Mouse (Mus musculus) mammary gland, adult 2 months (tissue): Measurements from ENCODE around the gene Ankrd1. TPM values are rescaled to one million over a fixed set of nuclear protein-coding genes. Genes with fewer than 3 reads are reported as not detected.

Experiments used
- polyA plus RNA-seq: library from polyadenylated mRNA; depleted of rRNA; stranded (reverse); fragments of >200 nt; gene quantifications from 2 replicates; pipeline ENCODE4 v1.2.3, GENCODE M21; 2012; ENCODE audit warnings: low replicate concordance; rRNA removed

The Ankrd1 gene
- polyA plus RNA-seq: 0.37 TPM in 1 of 2 replicates, not detected in the other

GRCm38 (mm10) chr19:36119783-36120471 lies at the start of gene Ankrd1:
Gene Ankrd1 (minus strand): TSS chr19:36120099.

GRCm38 (mm10) chr19:36083262-36084225 lies 36.4 kb downstream of the Ankrd1 start, which contains the start of gene Rpp30:
Gene Rpp30 (plus strand): TSS chr19:36083716.

Other genes with a start within 250 kb of the Ankrd1 start
- 1.3 and 1.8 TPM in 2 replicates for gene Htr7, start 62.6 kb downstream of the Ankrd1 start, polyA plus RNA-seq
- gene Rpp30, start 36.4 kb downstream of the Ankrd1 start, polyA plus RNA-seq: 1.1 and 4.2 TPM in 2 replicates
- 6.2 and 11.6 TPM in 2 replicates for gene Pcgf5, start 228.2 kb upstream of the Ankrd1 start, polyA plus RNA-seq